Mouse (Mus musculus): Measurements from ENCODE around the gene Ugdh.
A peak's percentile ranks its signal among the peaks of the same experiment; 100 is the strongest.
"Not testable (repeated sequence)": the region's sequence is repeated elsewhere in the genome, so short reads cannot be mapped to it uniquely, and the experiment has no call there.

Gene Ugdh

DNA sequence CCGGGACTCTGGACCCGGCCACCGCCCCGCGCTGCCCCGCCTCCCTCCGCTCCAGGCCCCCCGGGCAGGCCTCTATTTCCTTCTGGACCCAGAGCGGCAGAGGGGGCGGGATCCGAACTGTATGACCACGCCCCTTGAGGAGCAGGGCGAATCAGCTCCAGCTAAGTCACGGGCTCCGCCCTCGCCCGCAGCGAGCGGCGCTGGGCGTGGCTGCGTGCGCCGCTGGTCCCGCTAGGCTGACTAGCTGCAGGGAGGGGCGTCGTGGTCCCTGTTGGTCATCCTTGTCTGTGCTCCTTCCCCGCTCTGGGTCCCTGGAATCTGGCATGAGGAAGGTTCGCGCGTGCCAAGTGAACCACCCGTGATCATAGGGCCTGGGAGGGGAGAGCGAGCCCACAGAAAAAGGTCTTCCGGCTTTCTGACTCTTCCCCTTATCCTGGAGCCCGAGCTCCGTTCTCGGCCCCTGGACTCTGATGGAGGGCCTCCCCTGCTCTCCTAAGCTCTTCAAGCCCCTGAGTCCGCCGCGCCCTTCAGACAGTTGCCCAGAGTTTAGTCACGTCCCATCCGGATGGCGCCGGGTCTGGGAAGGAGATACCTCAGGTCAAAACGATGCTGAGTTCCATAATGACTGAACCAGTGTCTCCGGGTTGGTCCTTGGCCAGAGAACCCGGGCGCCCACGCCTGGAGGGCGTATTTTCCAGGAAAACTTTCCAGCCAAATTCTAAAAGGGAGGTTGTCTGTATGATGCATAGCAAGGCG, at the start of gene Ugdh:
Gene Ugdh (minus strand): TSS at position 144 of the 756 bp plus-strand sequence.
- DNase-seq = peak; percentile 99 to 100

DNA sequence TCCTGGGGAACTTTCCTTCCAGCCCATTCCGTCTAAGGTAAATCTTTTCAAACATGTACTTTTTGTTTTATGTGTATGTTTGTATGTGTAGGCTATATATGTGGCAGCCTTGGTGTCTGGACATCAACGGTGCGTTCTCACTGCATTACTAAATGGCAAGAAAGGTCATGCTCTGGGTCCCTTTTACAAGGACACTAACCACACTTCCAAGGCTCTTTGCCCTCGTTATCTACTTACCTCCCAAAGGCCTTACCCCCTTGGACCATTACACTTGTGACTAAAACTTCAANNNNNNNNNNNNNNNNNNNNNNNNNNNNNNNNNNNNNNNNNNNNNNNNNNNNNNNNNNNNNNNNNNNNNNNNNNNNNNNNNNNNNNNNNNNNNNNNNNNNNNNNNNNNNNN, 47.2 kb upstream of the Ugdh start:
- DNase-seq = no peak

DNA sequence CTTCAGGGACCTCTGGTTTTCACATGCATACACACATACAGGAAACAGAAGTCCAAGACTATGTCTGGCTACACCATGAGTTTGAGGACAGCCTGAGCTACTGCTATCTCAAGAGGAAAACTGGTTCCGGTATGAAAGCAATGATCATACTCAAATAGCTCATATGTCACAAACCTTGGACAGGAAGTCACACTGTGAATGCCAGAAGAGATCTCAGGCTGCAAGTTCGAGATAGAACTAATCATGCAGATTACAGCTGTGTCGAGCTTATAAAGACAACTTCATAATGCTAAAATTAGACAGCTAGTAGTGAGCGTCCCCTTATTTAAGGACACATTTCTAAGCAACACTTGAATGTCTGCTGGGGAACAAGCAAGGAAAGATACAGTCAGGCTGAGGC, 44.8 kb upstream of the Ugdh start:
- DNase-seq = no peak

DNA sequence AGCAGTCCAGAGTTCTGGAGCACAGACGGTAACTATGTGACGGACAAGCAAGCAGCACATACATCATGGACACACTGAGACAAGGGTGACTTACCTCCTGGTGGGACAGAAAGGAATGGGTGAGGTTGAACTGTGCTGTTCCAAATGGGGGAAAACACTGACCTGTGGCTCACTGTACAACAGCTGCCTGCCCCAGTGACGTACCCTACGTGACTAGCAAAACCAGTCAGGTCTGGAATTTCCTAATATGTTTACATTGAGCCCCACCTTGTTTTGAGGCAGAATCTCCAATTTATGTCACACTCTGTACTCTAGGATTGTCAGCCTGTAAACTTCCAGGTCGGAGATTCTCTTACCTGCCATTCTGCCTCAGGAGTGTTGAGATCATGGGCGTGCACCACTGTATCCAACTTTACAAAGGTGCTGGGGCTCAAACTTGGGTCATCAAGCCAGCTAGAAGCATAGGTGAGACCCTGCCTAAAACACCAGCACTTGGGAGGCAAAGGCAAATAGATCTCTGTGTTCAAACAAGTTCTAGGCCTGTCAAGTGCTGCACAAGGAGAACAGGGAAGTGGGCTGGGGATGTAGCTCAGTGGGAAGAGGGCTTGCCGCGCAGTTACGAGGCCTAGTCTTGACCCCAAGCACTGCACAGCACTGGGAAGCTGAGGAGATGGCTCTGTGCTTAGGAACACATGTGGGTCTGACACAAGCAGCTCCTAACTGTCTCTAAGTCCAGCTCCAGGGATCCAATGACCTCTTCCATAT, 44.1 kb upstream of the Ugdh start:
- peak; percentile 12 to 47 for DNase-seq

DNA sequence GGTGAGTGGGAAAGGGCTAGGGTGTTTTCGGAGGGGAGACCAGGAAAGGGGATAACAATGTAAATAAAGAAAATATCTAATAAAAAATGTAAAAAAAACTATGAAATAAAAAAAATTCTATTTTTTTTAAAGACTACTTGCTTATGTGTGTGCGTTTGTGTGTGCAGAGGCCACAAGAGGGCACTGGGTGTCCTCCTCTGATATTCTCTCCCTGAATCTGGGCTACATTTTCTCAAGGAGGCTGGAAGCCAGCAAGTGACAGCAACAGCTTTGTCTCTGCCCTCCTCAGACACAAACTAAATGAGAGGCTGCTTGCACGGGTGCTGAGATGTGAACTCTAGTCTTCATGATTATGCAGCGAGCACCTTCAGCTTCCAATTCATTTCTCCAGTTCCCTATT, 42.5 kb upstream of the Ugdh start:
- DNase-seq = peak; percentile 38

DNA sequence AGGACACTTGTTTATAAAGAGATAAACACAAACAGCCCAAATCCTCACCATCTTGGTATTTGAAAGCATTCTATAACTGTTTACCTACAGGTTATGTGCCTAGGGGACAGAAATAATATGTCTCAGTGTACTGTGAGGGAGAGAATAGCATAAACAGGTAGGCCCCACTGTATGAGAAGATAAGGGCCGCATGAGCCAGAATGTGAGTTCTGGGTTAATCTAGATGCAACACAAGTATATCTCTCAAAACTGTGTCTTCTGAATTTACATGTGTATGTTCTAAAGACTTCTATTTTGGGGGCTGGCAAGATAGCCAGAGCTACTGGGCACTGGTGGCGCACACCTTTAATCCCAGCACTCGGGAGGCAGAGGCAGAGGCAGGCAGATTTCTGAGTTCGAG, 41.0 kb upstream of the Ugdh start:
- not testable (repeated sequence) for DNase-seq

DNA sequence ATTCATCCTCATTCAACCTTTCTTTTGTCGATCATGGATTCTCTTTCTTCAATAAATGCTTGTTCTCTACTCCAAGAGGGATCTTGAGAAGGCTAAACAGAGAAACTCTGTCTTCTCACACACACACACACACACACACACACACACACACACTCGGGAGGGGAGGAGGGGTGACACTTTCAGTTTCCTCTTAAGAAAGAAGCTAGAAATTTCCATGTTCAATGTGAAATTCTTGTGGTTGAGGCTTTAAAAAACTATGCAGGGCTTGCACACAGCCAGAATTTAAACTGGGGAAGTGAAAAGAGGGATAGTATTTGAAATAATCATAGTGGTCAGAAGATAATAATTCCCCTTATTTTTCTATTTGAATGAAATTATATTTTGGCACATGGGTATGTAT, 40.1 kb upstream of the Ugdh start:
- DNase-seq = peak in 1 of 2 experiments; percentile 26

DNA sequence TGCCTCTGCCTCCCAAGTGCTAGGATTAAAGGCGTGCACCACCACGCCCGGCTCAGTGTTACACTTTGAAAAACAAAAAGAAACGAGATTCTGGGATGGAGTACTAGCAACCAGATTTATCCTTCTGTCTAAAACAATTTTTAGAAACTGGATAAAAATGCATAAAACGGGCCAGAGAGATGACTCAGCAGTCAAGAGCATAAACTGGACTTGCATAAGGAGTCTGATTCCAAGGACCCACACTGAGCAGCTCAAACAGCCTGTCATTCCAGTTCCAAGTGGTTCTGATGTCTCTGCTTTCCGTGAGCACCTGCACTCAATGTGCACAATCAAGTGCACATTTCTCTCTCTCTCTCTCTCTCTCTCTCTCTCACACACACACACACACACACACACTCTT, 34.0 kb upstream of the Ugdh start:
- DNase-seq = peak in 1 of 2 experiments; percentile 23

- DNase-seq = no peak
Measured at GRCm38 (mm10) chr5:65466911-65467310, 31.2 kb upstream of the Ugdh start.

GRCm38 (mm10) chr5:65460361-65460760, 24.6 kb upstream of the Ugdh start:
- DNase-seq = no peak

- DNase-seq = no peak
Measured at GRCm38 (mm10) chr5:65459454-65459853, 23.7 kb upstream of the Ugdh start.

DNA sequence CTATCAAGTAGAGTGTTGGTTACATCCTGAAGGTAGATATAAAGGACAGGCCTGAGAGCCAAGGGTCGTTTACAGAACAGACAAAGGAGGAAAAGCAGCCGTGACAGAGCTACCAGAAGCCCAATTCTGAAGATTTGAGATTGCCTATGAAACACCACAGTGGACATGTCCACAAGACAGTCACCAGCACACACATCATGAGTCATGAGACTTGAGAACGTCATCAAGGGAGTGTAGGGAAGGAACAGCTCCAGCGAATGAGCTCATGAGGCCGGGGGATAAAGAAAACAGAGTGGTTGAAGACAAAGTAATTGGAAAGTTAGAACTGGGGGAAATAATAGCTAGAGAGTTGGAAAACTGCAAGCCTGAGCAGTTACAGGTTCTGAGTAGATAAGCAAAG, 22.1 kb upstream of the Ugdh start:
- DNase-seq = no peak

- DNase-seq = peak; percentile 15 to 49
Measured at GRCm38 (mm10) chr5:65457086-65457827, 21.5 kb upstream of the Ugdh start.

DNA sequence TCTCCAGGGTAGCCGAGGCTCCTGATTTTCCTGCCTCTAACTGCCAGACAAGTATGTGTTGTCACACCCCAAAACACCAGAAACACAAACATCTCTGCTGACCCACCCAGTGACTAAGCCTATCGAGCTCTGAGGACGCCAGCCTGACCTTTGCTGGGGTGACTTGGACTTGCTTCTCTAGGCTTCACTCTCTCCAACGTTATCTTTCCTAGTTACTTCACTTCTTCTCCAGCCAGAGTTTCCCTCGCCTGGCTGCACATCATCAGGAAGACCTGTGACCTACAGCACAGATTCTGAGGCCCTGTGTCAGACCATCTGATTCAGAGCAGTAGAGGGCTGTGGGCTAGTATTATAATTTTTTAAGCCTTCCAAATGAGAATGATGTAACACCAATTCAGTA, 19.0 kb upstream of the Ugdh start:
- DNase-seq = peak; percentile 37 to 59

DNA sequence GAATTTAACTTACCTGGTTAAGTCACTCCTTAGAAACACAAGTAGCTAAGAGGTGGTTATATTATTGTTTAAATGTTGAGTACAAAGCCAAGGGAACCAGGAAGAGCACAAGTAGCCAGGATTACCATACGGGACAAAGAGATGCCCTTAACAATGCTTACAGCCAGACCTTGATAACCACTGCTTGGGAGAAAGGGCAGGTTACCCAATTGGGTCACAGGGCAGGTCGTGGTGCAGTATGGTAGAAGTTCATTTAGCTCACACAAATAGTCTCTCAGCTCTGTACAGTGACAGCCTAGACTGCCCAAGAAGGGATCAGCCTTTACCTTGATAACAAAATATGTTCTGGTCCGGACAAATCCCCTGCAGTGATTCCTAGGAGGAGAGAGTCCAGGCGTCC, 13.2 kb upstream of the Ugdh start:
- DNase-seq = no peak

- no peak for DNase-seq
Measured at GRCm38 (mm10) chr5:65447826-65448225, 12.1 kb upstream of the Ugdh start.

DNA sequence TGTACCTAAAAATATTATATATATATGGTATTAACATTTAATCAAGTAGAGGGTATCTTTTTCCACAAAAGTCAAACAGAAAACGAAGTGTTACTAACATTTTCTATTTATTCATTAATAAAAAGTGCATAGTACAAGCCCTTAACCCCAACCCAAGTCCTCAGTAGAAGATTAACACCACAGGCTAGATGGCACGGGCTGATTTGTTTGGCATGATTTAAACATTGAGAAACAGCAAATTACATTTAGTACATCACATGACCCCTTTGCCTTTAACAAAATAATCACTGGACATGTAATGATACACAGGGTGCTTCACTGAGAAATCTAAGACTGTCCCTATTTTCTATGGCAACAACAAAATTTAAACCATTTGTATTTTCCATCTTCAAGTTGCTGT, 11.0 kb upstream of the Ugdh start:
- DNase-seq = no peak

DNA sequence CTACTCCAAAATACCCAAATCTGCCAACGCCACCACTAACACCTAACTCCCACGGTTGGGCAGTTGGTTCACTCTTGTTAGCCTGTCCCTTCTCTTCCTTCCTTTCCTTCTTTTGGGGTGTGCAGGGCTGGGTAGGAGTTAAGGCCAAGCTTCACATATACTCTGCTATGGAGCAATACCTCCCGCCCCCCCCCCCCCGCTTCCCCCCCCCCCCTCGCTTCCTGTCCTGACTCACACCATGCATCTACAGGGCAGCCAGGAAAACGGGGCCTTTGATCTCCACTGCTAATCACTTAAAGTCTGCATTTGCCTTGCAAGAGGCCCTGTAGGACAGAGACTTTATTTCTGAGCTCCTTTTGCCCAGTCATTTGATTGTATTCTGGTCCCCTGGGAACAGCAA, 9.2 kb upstream of the Ugdh start:
- DNase-seq = no peak

GRCm38 (mm10) chr5:65438041-65438440, 2.3 kb upstream of the Ugdh start:
- DNase-seq = no peak

DNA sequence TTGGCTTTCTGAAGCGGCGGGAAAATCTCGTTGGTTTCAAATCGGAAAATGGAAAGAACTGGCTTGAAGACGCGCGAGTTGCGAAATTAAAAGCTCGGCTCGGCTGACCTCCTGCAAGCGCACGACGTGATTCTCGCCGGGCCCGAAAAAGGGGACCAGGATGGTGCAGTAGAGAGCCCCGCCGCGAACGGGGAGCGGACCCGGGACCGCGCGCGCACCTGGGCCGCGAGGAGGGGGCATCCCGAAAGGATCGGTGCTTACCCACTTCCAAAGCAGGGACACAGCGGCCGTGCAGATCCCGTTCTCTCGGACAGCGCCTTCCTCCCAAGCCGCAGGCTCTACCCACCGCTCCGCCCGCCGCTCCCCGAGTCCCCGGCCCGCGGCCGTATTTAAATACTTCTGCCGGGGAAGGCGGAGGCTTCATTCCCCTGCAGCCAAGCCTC, 365 bp downstream of the Ugdh start:
- DNase-seq = no peak

DNA sequence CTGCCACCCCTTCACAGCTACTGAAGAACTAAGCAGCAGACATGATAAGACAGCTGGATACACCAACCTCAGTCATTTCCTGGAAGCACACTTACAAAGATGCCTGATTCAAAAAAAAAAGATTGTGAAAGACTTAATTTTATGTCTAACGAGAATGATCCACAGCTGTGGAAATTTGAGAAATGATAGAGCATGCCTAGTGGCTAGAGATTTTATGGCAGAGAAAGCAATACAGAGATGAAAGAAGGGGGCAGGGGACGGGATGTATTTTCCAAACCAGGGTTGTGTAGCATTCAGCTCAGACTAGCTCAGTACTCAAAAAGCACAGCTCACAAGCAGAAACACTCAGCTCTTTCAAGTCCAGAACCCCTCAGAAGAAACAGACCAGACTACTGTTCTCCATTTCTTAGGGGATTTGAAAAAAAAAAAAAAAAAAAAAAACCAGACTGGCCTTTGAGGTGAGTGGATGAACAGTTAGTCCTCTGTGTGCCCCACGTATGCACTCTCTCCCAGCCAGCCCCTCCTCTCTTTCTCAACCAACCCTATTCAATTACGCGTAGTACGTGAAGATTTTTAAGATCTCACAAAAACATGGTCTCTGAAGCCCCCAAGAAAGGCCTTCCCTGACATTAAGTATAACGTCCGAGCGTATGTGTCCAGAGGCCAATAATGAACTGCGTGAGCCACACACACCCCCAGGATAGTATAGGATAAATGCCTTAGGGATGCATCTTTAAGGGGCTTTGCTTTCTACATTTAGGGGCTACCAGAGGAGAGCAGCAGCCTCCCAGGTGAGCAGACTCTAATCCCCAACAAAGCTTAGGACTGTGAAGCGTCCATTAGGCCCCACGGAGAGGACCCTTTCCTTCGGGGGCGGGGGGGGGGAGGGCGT, 1.0 kb downstream of the Ugdh start:
- DNase-seq = no peak

GRCm38 (mm10) chr5:65429441-65429840, 6.3 kb downstream of the Ugdh start:
- no peak for DNase-seq
